8 mouse cellular contexts compared by ENCODE assay signal in genomic region chr3:55542310-55542709, GRCm38 (mm10).
DNase-seq lines count a peak whose midpoint lies in the region; ATAC-seq lines count a peak whose summit lies in the region.

No protein-coding gene starts in this region.

- no peaks in the 10 kb centered on the region for H3K36me3 ChIP-seq in embryonic facial prominence, embryonic 13.5 days
- H3K36me3 ChIP-seq in neural tube, embryonic 13.5 days = no peaks in the 10 kb centered on the region

- peak overlapping the region; percentile 40 for H3K4me2 ChIP-seq in embryonic facial prominence, embryonic 13.5 days
- H3K4me2 ChIP-seq in neural tube, embryonic 13.5 days = peak overlapping the region; percentile 24; the same call in 1 of the 2 replicates

- H3K4me1 ChIP-seq in embryonic facial prominence, embryonic 13.5 days = peaks cover 54% of the 10 kb centered on the region
- peaks cover 52% of the 10 kb centered on the region for H3K4me1 ChIP-seq in neural tube, embryonic 13.5 days (replicated peaks)

- peak overlapping the region; percentile 21; the same call in 1 of the 2 replicates for H3K9ac ChIP-seq in embryonic facial prominence, embryonic 13.5 days
- peak overlapping the region; percentile 27; the same call in 1 of the 2 replicates for H3K9ac ChIP-seq in neural tube, embryonic 13.5 days

- no peaks in the 10 kb centered on the region for H3K27me3 ChIP-seq in embryonic facial prominence, embryonic 13.5 days
- no peaks in the 10 kb centered on the region for H3K27me3 ChIP-seq in neural tube, embryonic 13.5 days

- intact Hi-C loops in heart, postnatal 10 days (cut with DNase I) = no loop called here
- intact Hi-C loops in left cerebral cortex, postnatal 14 days (cut with DNase I) = no loop called here

- no peak for ATAC-seq in embryonic facial prominence, embryonic 13.5 days (ENCODE audit: insufficient number of reproducible peaks, insufficient read depth, low FRiP score, low TSS enrichment, low read depth)
- peak; percentile 44 for ATAC-seq in neural tube, embryonic 13.5 days (ENCODE audit: low read depth)

- no peaks in the 10 kb centered on the region for H3K9me3 ChIP-seq in embryonic facial prominence, embryonic 13.5 days
- no peaks in the 10 kb centered on the region for H3K9me3 ChIP-seq in neural tube, embryonic 13.5 days

- WGBS in embryonic facial prominence, embryonic 13.5 days = 5% methylated on average over 8 of the region's 8 CpGs
- WGBS in neural tube, embryonic 13.5 days = 8% methylated on average over 8 of the region's 8 CpGs

- H3K4me3 ChIP-seq in embryonic facial prominence, embryonic 13.5 days = no peak overlapping the region
- H3K4me3 ChIP-seq in neural tube, embryonic 13.5 days = no peak overlapping the region

- DNase-seq in 3T3-L1 (ENCODE audit: low read depth, low spot score) (peak; percentile 36), ZHBTc4 (ENCODE audit: low read depth, low spot score) (peak; percentile 13)
- DNase-seq in heart, postnatal 10 days = peak; percentile 53 to 58
- DNase-seq in left cerebral cortex, postnatal 14 days (ENCODE audit: low spot score in 2 of 2) = peak; percentile 77 to 87
- DNase-seq in spleen, adult 12 weeks (ENCODE audit: low spot score) = no peak
- DNase-seq in thymus, postnatal 0 days (ENCODE audit: low spot score) = no peak

- peak overlapping the region; percentile 51; the same call in 1 of the 2 replicates for H3K27ac ChIP-seq in embryonic facial prominence, embryonic 13.5 days
- peak overlapping the region; percentile 77 for H3K27ac ChIP-seq in neural tube, embryonic 13.5 days (replicated peaks)

Comparison
In these comparisons a context has a peak if more than half of its experiments do, and no peak if none do; other contexts are left out.
1. DNase-seq: peak in 3T3-L1 (single experiment), ZHBTc4 (single experiment), heart, postnatal 10 days (2 of 2) and left cerebral cortex, postnatal 14 days (2 of 2); none in spleen, adult 12 weeks (single experiment) and thymus, postnatal 0 days (single experiment).